Mouse (Mus musculus) heart, embryonic 16.5 days (tissue): Measurements from ENCODE around the gene Fam198b. TPM values are rescaled to one million over a fixed set of nuclear protein-coding genes. Genes with fewer than 3 reads are reported as not detected.

Source experiments
- ATAC-seq: fragments of 200-750 bp; cut with Nextera tagmentation; replicated peaks from 2 replicates; pipeline ENCODE4 v1.8.0; 2017; ENCODE audit warnings: moderate number of reproducible peaks; ENCODE audit not compliant: insufficient read depth, low FRiP score; ENCODE audit errors: extremely low read depth
- H3K27ac ChIP-seq: fragments of 300-500 bp; sonication (generic); 2 replicates; pipeline ENCODE4 v1.5.1; 2014; ENCODE audit warnings: mild to moderate bottlenecking, low read length, control low read depth, moderate library complexity
- H3K27me3 ChIP-seq: fragments of 300-500 bp; sonication (generic); 2 replicates; pipeline ENCODE4 v1.6.1; 2014; ENCODE audit warnings: low read length, mixed read lengths; ENCODE audit not compliant: control insufficient read depth, insufficient read depth
- H3K36me3 ChIP-seq: fragments of 300-500 bp; sonication (generic); 2 replicates; pipeline ENCODE4 v1.6.1; 2014; ENCODE audit not compliant: control insufficient read depth, insufficient read depth
- H3K4me1 ChIP-seq: fragments of 300-500 bp; sonication (generic); 2 replicates; pipeline ENCODE4 v1.6.1; 2014; ENCODE audit warnings: low read length, mixed read lengths; ENCODE audit not compliant: control insufficient read depth, insufficient read depth
- H3K4me2 ChIP-seq: fragments of 300-500 bp; sonication (generic); 2 replicates; pipeline ENCODE4 v1.6.1; 2014; ENCODE audit warnings: low read depth, mild to moderate bottlenecking, control low read depth, low read length
- H3K4me3 ChIP-seq: fragments of 300-500 bp; sonication (generic); 2 replicates; pipeline ENCODE4 v1.5.1; 2014; ENCODE audit warnings: mild to moderate bottlenecking, control low read depth, low read length
- H3K9ac ChIP-seq: fragments of 300-500 bp; sonication (generic); 2 replicates; pipeline ENCODE4 v1.6.1; 2014; ENCODE audit warnings: low read length, control low read depth
- H3K9me3 ChIP-seq: fragments of 300-500 bp; sonication (generic); replicated peaks from 2 replicates; pipeline ENCODE4 v1.6.1; 2016; ENCODE audit warnings: low read length; ENCODE audit not compliant: control insufficient read depth
- WGBS: fragments of 180-500 bp; shearing (Covaris S2); extraction: QIAGEN DNeasy Blood & Tissue Kit; methylation state at CpG from one replicate; pipeline ENCODE4 v1.1.7; 2014; 5-methylcytosine and 5-hydroxymethylcytosine counted together
- polyA plus RNA-seq: library from polyadenylated mRNA; unstranded; fragments of >200 nt; fragmentation: Nextera tagmentation; extraction: Ambion mirVana; gene quantifications from 2 replicates; pipeline ENCODE4 v1.2.1, GENCODE M21; 2015

Fam198b gene
- polyA plus RNA-seq = 61.6 and 61.7 TPM in 2 replicates

GRCm38 (mm10) chr3:79884305-79884704, at the start of gene Fam198b:
Gene Fam198b (plus strand): TSS chr3:79884533.
- Histone ChIP-seq H3K4me2 (peak within 1 kb of the TSS; percentile 83), H3K4me1 (peaks cover 16% of the 10 kb centered on the region), H3K4me3 (peak within 1 kb of the TSS; percentile 73), H3K9ac (peak within 1 kb of the TSS; percentile 88), H3K27me3 (no peaks in the 10 kb centered on the region), H3K27ac (peak within 1 kb of the TSS; percentile 88), H3K9me3 (no peaks in the 10 kb centered on the region), H3K36me3 (no peaks in the 10 kb centered on the region)
- 22% methylated on average over 5 of the region's 5 CpGs for WGBS
- 0 out of 2 replicates have a peak, but pooled peaks have one; percentile 26 for ATAC-seq

GRCm38 (mm10) chr3:79838751-79839150, 45.6 kb upstream of the Fam198b start:
- 52% methylated on average over 6 of the region's 6 CpGs for WGBS
- H3K9me3 ChIP-seq = no peaks in the 10 kb centered on the region
- ATAC-seq = no peak
- H3K36me3 ChIP-seq = peaks cover 4% of the 10 kb centered on the region; the same call in 1 of the 2 replicates
- no peaks in the 10 kb centered on the region for H3K27me3 ChIP-seq
- no peak overlapping the region for H3K9ac ChIP-seq
- H3K27ac ChIP-seq = no peak overlapping the region
- no peak overlapping the region for H3K4me2 ChIP-seq
- peaks cover 5% of the 10 kb centered on the region for H3K4me1 ChIP-seq
- no peak overlapping the region for H3K4me3 ChIP-seq

- H3K27me3 ChIP-seq = no peaks in the 10 kb centered on the region
- H3K4me3 ChIP-seq = peak overlapping the region; percentile 56
- H3K4me2 ChIP-seq = peak overlapping the region; percentile 69
- ATAC-seq = no peak
- H3K9me3 ChIP-seq = no peaks in the 10 kb centered on the region
- no peak overlapping the region for H3K27ac ChIP-seq
- peak overlapping the region; percentile 68; the same call in 1 of the 2 replicates for H3K9ac ChIP-seq
- no peaks in the 10 kb centered on the region for H3K36me3 ChIP-seq
- peaks cover 5% of the 10 kb centered on the region for H3K4me1 ChIP-seq
- WGBS = 56% methylated on average over 6 of the region's 6 CpGs
Observed at GRCm38 (mm10) chr3:79841475-79841874, 42.9 kb upstream of the Fam198b start.

- H3K4me1 ChIP-seq = peaks cover 5% of the 10 kb centered on the region
- ATAC-seq = peak; percentile 56
- 6% methylated on average over 12 of the region's 12 CpGs for WGBS
- H3K4me3 ChIP-seq = peak overlapping the region; percentile 56
- H3K27me3 ChIP-seq = no peaks in the 10 kb centered on the region
- no peaks in the 10 kb centered on the region for H3K9me3 ChIP-seq
- H3K9ac ChIP-seq = peak overlapping the region; percentile 68
- H3K36me3 ChIP-seq = no peaks in the 10 kb centered on the region
- peak overlapping the region; percentile 73 for H3K27ac ChIP-seq
- H3K4me2 ChIP-seq = peak overlapping the region; percentile 69
Observed at GRCm38 (mm10) chr3:79842165-79842564, 42.2 kb upstream of the Fam198b start.

- Histone ChIP-seq H3K27me3 (no peaks in the 10 kb centered on the region), H3K9ac (peak overlapping the region; percentile 68), H3K9me3 (no peaks in the 10 kb centered on the region), H3K27ac (peak overlapping the region; percentile 73), H3K4me1 (peaks cover 5% of the 10 kb centered on the region), H3K4me2 (peak overlapping the region; percentile 69), H3K4me3 (peak overlapping the region; percentile 56), H3K36me3 (no peaks in the 10 kb centered on the region)
- 1% methylated on average over 19 of the region's 19 CpGs for WGBS
- peak; percentile 78 for ATAC-seq
Observed at GRCm38 (mm10) chr3:79842616-79843016, 41.7 kb upstream of the Fam198b start.

- Histone ChIP-seq H3K4me1 (peaks cover 5% of the 10 kb centered on the region), H3K9ac (no peak overlapping the region), H3K4me3 (no peak overlapping the region), H3K36me3 (no peaks in the 10 kb centered on the region), H3K27ac (no peak overlapping the region), H3K4me2 (no peak overlapping the region), H3K9me3 (no peaks in the 10 kb centered on the region), H3K27me3 (no peaks in the 10 kb centered on the region)
- no peak for ATAC-seq
- WGBS = 81% methylated on average over 9 of the region's 9 CpGs
Observed at GRCm38 (mm10) chr3:79843999-79844398, 40.3 kb upstream of the Fam198b start.

GRCm38 (mm10) chr3:79846633-79847032, 37.7 kb upstream of the Fam198b start:
- no peaks in the 10 kb centered on the region for H3K36me3 ChIP-seq
- no peak overlapping the region for H3K27ac ChIP-seq
- H3K4me2 ChIP-seq = no peak overlapping the region
- no peak overlapping the region for H3K9ac ChIP-seq
- ATAC-seq = no peak
- peaks cover 8% of the 10 kb centered on the region for H3K4me1 ChIP-seq
- no peak overlapping the region for H3K4me3 ChIP-seq
- no peaks in the 10 kb centered on the region for H3K27me3 ChIP-seq
- WGBS = 71% methylated on average over 5 of the region's 5 CpGs
- no peaks in the 10 kb centered on the region for H3K9me3 ChIP-seq

- no peaks in the 10 kb centered on the region for H3K36me3 ChIP-seq
- no peak overlapping the region for H3K27ac ChIP-seq
- no peak overlapping the region for H3K4me2 ChIP-seq
- H3K9me3 ChIP-seq = no peaks in the 10 kb centered on the region
- WGBS = 46% methylated on average over 4 of the region's 4 CpGs
- peaks cover 15% of the 10 kb centered on the region for H3K4me1 ChIP-seq
- no peak overlapping the region for H3K4me3 ChIP-seq
- H3K9ac ChIP-seq = no peak overlapping the region
- ATAC-seq = no peak
- no peaks in the 10 kb centered on the region for H3K27me3 ChIP-seq
Observed at GRCm38 (mm10) chr3:79848841-79849240, 35.5 kb upstream of the Fam198b start.

- no peak overlapping the region for H3K27ac ChIP-seq
- no peaks in the 10 kb centered on the region for H3K36me3 ChIP-seq
- no peak overlapping the region for H3K4me3 ChIP-seq
- no peak for ATAC-seq
- 45% methylated on average over 2 of the region's 2 CpGs for WGBS
- H3K4me1 ChIP-seq = peaks cover 15% of the 10 kb centered on the region
- H3K27me3 ChIP-seq = no peaks in the 10 kb centered on the region
- no peak overlapping the region for H3K9ac ChIP-seq
- no peaks in the 10 kb centered on the region for H3K9me3 ChIP-seq
- H3K4me2 ChIP-seq = no peak overlapping the region
Observed at GRCm38 (mm10) chr3:79849621-79850020, 34.7 kb upstream of the Fam198b start.
